Mouse (Mus musculus): ENCODE results near the gene Ywhae. TPM values are rescaled to one million over a fixed set of nuclear protein-coding genes. Genes with fewer than 3 reads are reported as not detected.

Ywhae gene
- total and polyA plus RNA-seq, 3 experiments, result 129 to 1,436 (median 421) TPM

DNA sequence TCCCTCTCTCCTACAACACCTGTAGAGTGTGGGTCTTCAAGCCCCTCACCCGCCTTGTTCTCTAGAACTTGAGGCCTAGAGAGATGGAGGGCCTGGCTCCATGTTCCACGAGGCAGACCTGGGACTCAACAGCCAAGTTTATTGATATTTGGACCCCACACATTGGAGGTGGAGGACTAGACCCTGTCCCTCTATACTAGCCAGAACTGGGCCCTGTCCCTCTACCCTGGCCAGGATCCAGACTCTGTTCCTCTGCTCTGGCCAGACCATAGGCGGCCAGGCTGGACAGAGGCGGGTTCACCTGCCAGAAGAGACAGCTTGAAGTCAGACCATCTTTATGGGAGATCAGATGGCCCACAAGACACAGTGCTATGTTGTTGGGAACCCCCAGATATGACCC, 68.7 kb downstream of the Ywhae start (continued):
- no peak for TF ChIP-seq MEF2A (IDR thresholded peaks at IDR 0.05; ENCODE audit: borderline replicate concordance, low read depth, low read length)

DNA sequence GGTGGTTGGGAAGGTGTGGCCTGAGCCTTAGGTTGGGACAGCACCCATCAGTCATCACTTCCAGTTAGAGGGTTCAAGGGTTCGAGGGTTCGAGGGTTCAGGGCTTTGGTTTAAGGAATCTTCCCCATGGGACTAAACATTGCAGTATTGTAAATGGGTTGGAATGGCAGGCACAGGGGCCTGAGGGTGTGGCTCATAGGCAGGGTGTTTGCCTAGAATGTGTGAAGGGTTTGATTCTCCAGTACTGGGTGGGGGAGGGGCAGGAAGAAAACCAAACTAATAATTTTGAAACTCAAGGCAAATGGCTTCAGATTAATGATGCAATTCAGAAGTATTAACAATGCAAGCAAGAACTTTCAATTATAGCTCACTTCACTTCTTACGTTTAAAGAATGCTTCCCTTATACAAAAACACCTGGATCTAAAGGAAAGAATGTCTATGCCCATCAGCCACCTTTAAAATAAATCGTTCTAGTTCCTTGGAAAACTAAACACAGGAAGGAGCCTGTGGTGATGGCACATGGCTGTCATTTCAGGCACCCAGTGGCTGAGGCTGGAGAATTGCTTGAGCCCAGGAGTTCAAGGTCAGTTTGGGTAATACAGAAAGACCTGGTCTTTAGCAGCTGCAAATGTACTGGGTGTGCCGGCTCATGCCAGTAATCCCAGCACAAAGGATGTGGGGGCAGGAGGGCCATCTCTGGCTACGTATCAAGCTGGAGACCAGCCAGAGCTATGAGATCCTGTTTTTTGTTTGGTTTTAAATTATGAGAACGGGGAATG, 69.3 kb downstream of the Ywhae start:
- no peak overlapping the region for H3K4me3 ChIP-seq (replicated peaks in 1 of 3; ENCODE audit: low read depth in 2 of 3, low read length in 2 of 3, poor library complexity in 1 of 3)
- no peak overlapping the region for H3K9ac ChIP-seq (ENCODE audit: insufficient read depth, low read depth)
- peak; percentile 9 for DNase-seq (ENCODE audit: extremely low read depth)
- H3K9me3 ChIP-seq (replicated peaks; ENCODE audit: low read length), result peaks cover 5% of the 10 kb centered on the region
- in situ Hi-C loops (cut with MboI; ENCODE audit: low pct_ligation_motif_present, low pct_unique_long_range_greater_than_20kb, low sequenced_read_pairs) (no loop called here), dilution Hi-C loops (cut with MboI; ENCODE audit: extremely low pct_ligation_motif_present, extremely low pct_unique_long_range_greater_than_20kb, low sequenced_read_pairs) (no loop called here)
- peaks cover 0 to 10% of the 10 kb centered on the region in 2 experiments; a peak in 2 of 4 replicates for H3K4me1 ChIP-seq (ENCODE audit: control insufficient read depth in 1 of 2, insufficient read depth in 2 of 2)
- no peak overlapping the region for H3K4me2 ChIP-seq (ENCODE audit: insufficient read depth, low read depth, poor library complexity, severe bottlenecking)
- H3K79me2 ChIP-seq (replicated peaks; ENCODE audit: control insufficient read depth, extremely low read depth, insufficient read depth, poor library complexity, severe bottlenecking), result no peaks in the 10 kb centered on the region
- peaks cover 6% of the 10 kb centered on the region for H3K27me3 ChIP-seq (replicated peaks)
- TF ChIP-seq POLR2AphosphoS2 (IDR thresholded peaks at IDR 0.05; ENCODE audit: low read depth, low read length) (no peak), USF2 (conservative IDR thresholded peaks at IDR 0.05; ENCODE audit: low read depth, low read length) (no peak), NELFE (IDR thresholded peaks at IDR 0.05; ENCODE audit: low read depth, low read length) (no peak), JUND (conservative IDR thresholded peaks at IDR 0.05; ENCODE audit: low read depth, low read length) (no peak), ZMIZ1 (IDR thresholded peaks at IDR 0.05; ENCODE audit: low read depth, low read length) (no peak), ETS1 (conservative IDR thresholded peaks at IDR 0.05; ENCODE audit: low read depth, low read length) (no peak), HCFC1 (IDR thresholded peaks at IDR 0.05; ENCODE audit: low read depth, low read length) (no peak), MYC (IDR thresholded peaks at IDR 0.05; ENCODE audit: low read depth, low read length) (no peak), E2F4 (IDR thresholded peaks at IDR 0.05; ENCODE audit: insufficient replicate concordance, low read depth, low read length) (no peak), EP300 (IDR thresholded peaks at IDR 0.05; ENCODE audit: low read length) (no peak), ELF1 (IDR thresholded peaks at IDR 0.05; ENCODE audit: low read depth, low read length) (no peak), KAT2A (IDR thresholded peaks at IDR 0.05; ENCODE audit: insufficient replicate concordance, low read length) (no peak), GABPA (IDR thresholded peaks at IDR 0.05; ENCODE audit: insufficient replicate concordance, low read depth, low read length) (no peak), ZKSCAN1 (IDR thresholded peaks at IDR 0.05; ENCODE audit: borderline replicate concordance, low read depth, low read length) (no peak), RAD21 (IDR thresholded peaks at IDR 0.05; ENCODE audit: low read depth, low read length) (no peak)
- no peaks in the 10 kb centered on the region for H3K36me3 ChIP-seq (replicated peaks in 1 of 2; ENCODE audit: control insufficient read depth in 1 of 2, insufficient read depth in 1 of 2, low read length in 1 of 2)
- no peak overlapping the region for H3K27ac ChIP-seq (ENCODE audit: insufficient read depth, low read depth)

DNA sequence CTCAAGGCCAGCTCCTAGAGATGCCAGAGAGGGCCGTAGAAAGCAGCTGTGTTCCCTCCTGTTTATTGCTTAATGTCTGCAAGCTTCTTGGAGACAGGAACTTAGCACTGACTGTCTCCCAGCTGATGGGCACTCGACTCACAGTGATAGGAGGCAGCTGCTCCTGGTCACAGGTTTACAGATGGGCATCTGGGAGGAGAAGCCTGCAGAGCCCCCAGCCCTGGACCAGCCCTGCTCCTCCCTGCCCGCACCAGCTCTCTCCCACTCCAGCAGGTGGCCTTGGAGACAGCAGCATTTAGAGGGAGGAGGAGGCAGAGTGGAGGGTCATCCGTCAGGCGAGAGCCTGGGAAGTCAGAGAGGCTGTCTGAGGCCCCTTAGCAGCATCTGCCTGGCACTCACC, 74.8 kb downstream of the Ywhae start:
- DNase-seq (ENCODE audit: extremely low read depth), result no peak
- no peak for TF ChIP-seq RCOR1 (conservative IDR thresholded peaks at IDR 0.05; ENCODE audit: low read depth, low read length)
- TF ChIP-seq CTCF (conservative IDR thresholded peaks at IDR 0.05 in 1 of 2, IDR thresholded peaks at IDR 0.05 in 1 of 2; ENCODE audit: low read depth in 2 of 2, low read length in 2 of 2), result no peak
- TF ChIP-seq JUN (IDR thresholded peaks at IDR 0.05; ENCODE audit: insufficient read depth, low read depth, low read length), result no peak
- TF ChIP-seq E2F4 (IDR thresholded peaks at IDR 0.05; ENCODE audit: insufficient replicate concordance, low read depth, low read length), result no peak
- in situ Hi-C loops (cut with MboI; ENCODE audit: low pct_ligation_motif_present, low pct_unique_long_range_greater_than_20kb, low sequenced_read_pairs) (no loop called here), dilution Hi-C loops (cut with MboI; ENCODE audit: extremely low pct_ligation_motif_present, extremely low pct_unique_long_range_greater_than_20kb, low sequenced_read_pairs) (no loop called here)
- no peaks in the 10 kb centered on the region for H3K4me1 ChIP-seq (ENCODE audit: control insufficient read depth in 1 of 2, insufficient read depth in 2 of 2)
- no peak overlapping the region for H3K27ac ChIP-seq (ENCODE audit: insufficient read depth, low read depth)
- no peaks in the 10 kb centered on the region for H3K36me3 ChIP-seq (replicated peaks in 1 of 2; ENCODE audit: control insufficient read depth in 1 of 2, insufficient read depth in 1 of 2, low read length in 1 of 2)
- H3K4me2 ChIP-seq (ENCODE audit: insufficient read depth, low read depth, poor library complexity, severe bottlenecking), result no peak overlapping the region
- H3K9me3 ChIP-seq (replicated peaks; ENCODE audit: low read length), result peaks cover 4% of the 10 kb centered on the region
- H3K9ac ChIP-seq (ENCODE audit: insufficient read depth, low read depth), result no peak overlapping the region
- H3K27me3 ChIP-seq (replicated peaks), result peaks cover 12% of the 10 kb centered on the region
- H3K79me2 ChIP-seq (replicated peaks; ENCODE audit: control insufficient read depth, extremely low read depth, insufficient read depth, poor library complexity, severe bottlenecking), result no peaks in the 10 kb centered on the region
- no peak overlapping the region for H3K4me3 ChIP-seq (replicated peaks in 1 of 3; ENCODE audit: low read depth in 2 of 3, low read length in 2 of 3, poor library complexity in 1 of 3)

Measured in CH12.LX (cell line).